Mouse (Mus musculus): Measurements from ENCODE around the gene Mras.

Gene Mras

DNA sequence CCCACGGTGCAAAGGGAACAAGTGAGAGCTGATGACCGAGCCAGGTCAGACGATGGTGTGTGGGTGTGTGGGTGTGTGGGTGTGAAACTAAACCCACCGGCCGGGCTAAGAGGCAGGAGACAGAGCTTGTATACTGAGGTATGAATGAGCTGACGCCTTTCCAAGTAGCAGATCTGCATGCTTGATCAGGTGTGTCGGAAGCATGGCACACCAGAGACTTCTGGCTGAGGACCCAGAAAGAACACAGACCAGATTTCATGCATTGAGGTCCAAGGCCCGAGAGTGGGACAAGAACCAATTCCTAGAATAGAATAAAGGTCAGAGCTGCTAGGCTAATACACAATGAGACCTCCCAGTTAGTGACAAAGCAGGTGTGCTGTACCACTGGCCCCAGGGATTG, 1.9 kb upstream of the Mras start:
- no peak for DNase-seq (ENCODE audit: low spot score)

DNA sequence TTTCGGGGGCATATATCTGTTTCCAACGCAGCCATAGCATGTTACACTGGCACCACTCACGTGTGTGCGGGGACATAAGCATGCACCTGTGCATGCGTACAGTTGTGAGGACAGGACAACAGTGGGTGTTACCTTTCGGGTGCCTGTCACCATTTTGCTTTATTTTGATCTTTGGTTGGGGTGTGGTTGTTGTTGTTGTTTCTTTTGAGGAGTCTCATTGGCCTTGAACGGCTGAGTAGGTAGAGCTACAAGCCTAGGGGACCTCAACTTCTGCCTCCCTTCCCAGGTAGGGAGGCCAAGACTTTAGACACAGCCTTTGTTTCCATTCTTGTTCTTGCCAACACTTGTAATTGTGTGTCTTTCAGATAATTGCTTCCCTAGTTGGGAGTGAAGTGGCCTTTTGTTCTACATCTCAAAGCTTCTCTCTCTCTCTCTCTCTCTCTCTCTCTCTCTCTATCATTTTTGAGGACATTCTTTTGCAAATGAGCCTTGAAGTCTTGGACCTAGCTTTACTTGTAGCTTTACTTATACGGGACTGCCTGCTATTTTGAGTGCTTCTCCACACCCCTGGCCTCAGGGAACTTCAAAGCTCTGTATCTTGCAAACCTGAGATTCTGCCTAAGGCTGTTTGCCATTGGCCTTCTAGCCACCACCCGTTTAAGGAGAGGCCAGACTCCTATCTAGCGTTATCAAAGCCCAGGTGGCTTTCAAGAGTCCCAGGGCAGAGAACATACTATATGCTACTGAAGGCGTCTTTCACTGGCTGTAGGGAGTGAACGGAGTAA, 792 bp upstream of the Mras start:
- DNase-seq (ENCODE audit: low spot score) = no peak

DNA sequence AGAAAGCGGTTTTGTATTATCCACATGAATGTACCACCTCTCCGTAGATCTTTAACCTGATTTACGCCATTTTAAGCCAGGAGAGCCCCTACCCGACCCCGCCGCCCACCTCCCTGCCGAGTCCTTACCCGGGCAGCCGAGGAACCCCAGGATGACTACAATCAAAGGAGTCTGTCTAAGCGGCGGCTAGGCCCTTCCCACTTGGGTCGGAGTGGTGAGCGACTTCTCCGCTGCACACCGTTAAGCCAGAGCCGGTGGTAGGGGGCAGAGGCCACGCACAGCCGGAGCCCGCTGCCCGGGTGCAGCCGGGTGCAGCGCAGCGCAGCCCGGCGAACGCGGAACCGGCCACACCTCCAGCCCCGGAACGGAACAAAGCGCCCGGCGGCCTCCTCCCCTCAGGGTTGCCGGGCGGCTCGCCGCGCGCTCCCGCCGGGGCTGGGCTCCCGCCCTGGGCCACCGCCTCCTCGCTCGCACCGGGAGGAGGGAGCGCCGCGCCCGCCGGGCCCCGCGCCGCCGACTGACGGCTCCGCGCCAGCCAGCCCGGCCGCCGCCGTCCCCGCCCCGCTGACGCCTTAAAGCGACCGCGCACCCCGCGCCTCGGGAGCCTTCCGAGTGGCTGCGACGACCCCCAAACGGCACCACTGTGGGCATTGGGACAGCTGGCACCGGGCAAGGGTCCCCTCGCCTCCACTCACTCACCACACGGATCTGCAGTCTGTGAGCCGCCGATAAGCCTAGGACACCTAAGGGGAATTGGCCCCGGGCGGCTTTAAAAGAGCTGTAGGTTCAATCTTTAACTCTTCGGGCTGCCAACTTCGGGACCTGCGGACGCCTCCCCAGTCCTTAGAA, 775 bp downstream of the Mras start:
- DNase-seq (ENCODE audit: low spot score) = peak; percentile 60

DNA sequence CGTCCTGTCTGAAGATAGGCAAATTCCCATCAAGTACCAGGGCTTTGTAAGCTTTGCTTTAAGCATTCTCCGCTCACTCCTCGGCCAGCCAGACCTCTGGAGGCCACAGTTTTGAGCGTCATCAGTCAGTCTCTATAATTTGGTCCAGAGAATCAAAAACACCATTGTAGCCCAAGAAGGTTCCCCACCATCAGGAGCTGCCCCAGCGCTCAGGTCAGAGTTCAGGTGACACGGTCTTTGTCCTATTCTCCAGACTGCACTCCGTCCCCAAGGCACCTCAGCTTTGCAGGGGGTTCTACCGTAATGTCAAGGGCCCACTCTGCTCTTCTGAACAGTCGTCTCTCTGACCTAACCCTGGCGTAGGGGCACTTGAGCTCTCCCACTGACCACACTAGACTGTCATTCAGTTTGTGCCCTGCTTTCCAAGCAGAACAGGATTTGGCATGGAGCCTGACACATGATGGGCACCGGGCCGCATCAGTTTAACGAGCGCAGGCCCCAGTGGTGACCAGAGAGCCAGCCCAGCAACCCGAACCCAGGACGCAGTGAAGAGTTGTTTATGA, 1.5 kb downstream of the Mras start:
- no peak for DNase-seq (ENCODE audit: low spot score)

DNA sequence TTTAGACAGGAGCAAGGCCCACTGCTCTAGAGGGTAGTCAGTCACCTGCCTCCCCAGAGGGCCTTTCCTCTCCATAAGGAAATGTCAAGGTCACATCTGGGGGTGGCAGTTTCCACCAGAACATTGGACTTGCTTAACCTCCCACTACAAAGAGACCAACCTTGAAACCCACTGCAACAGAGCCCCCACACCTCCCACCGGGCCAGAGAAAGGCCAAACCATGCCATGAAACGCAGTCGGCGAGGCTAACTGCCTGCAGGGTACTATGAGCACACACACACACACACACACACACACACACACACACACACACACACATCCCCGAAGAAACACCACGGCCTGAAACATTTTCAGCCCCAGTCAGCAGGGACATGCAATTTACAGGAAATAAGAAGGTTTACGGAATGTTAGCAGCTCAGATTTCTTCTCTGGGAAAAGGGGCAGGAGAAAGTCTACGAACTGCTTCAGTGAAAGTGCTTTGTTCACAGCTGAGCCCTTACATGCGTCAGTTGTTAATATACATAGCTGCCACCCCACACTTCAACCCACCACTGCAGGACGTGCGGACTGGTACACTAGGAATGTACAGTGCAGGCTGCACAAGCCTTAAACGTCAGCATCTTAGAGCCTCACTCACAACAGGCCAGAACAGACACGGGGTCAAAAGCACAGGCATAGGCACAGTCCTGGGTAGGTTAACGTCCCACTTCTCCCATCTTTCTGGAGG, 2.1 kb downstream of the Mras start:
- DNase-seq (ENCODE audit: low spot score) = no peak

DNA sequence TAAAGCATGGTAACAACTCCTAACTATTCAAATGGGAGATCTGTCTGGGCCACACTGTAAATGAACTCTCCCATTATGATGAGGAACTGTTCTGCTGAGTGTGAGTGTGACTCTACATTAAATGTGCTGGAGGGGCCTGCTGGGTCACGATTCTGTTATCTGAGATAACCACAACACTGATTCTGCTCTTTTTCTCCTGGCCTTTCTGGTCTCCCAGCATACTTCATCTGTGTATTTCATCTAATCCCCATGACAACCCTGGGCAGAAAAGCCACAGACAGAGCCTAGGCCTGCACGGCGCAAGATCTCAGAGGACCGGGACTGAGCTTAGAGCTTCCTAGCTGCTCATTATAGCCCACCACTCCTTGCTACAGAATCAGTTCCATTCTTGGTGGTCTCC, 4.7 kb downstream of the Mras start:
- DNase-seq (ENCODE audit: low spot score) = no peak

DNA sequence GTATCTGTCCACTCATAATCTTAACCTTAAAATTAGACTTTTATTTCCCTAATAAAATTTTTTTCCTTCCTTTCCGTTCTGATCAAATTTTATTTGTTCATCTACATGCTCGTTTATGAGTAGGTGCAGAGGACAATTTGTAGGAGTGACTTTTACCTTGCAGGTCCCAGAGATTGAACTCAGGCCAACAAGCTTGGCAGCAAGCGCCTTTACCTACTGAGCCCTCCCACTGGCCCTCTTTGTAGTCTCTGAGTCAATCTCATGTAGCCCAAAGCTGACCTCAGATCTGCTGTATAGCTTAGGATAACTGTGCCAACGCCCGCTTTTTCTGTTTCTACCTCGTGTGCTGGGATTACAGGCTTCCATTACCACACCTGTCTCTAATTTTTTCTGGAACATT, 5.2 kb downstream of the Mras start:
- DNase-seq (ENCODE audit: low spot score) = no peak

DNA sequence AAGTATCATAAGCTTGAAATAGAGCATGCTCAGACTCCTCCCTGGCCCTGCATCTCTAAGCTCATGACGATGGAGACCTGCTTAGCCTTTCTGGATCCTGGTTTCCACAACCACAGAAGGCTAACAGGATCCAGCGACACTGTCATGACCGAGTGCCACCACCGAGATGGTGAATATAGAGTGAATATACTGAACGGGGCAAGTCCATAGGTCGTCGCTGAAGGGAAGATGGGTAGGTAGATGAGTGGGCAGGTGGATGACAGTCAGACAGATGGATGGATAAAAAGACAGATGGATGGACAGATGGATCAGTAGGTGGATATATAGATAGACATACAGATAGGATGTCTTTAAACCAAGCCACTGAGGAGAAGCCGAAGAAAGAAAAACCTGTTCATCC, 5.8 kb downstream of the Mras start:
- DNase-seq (ENCODE audit: low spot score) = no peak

DNA sequence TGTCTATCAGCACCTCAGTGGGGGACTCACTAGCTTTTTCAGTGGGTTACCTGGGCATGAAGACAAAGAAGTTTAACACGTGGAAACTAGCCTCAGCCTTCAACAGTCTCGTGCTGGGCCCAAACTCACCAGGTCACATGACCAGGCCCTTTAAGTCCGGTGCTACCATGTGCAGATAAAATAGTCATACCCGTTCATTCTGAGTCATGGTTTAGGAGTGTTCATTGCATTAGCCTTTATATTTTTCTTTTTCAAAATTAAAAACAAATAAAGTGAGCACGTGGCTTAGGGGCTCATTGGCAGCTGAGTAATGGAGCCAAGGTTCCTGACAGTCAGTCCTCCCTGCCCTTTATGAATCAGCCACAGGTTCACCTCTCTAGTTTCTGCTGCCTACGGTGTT, 6.4 kb downstream of the Mras start:
- no peak for DNase-seq (ENCODE audit: low spot score)

DNA sequence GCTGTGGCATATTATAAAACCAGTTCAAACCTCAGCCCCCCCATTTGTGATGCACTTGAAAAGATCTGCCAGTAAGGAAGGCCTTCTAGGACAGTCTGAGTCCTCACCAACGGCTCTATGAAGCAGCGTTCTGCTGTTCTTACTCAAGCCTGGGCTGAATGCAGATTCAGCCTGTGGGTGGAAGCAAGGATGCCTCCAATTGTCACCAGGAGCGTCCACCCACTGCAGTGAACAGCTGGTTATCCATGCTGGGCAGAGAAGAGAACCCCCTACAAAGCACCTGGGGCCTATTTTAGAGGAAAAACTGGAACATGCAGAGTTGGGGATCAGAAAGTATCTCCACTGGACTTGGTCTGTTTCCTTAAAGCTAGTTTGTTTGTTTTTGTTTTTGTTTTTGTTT, 7.3 kb downstream of the Mras start:
- DNase-seq (ENCODE audit: low spot score) = no peak

DNA sequence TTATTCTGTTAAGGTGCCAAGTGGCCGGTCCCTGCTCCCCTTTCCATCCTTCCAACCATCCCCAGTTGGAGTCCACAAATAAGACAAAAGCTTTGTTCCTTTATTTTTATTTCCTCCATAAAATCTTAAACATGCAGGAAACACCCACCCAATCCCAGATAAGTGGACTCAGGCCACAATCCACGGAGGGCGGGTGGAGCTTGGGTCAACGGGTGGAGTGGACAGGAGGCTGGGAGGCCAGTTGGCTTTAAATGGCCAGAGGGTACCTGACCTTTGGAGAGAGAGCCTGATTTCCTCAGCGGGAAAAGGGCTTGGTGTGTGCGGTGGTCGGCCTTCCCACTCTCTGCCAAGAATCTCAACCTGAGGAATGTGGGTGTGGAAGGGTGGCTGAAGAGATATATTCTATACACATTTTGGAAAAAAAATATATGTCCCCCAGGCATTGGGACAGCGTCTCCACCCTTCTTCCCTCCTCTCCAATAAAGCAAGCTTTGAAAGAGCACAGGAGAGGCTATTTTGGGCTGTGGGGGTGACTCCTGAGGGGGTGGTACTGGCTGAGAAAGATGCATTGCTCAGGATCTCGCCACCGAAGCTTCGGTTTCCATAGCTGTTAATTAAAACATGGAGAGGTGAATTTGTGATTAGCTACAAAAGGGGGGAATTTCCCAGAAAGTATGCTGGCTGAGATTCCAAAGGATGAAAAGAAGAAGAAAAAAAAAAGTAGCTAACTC, 8.4 kb downstream of the Mras start:
- DNase-seq (ENCODE audit: low spot score) = no peak

DNA sequence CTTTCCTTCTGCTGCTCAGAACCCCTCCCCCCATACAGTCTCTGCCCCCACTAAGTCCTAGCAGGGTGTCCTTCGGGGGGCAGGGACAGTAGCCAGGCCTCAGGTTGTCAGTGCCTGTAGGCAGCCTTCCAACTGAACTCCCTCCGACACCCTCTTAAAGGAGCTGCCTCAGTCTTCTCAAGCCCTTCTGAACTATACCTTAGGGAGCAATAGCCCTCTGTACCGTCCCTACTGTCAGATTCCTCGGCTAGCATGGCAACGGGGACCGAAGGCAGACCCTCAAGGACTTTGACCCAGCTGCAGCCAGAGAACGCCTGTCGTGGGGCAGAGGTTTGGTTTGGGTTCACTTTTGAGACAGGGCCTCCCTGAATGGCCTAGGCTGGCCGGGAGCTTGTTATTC, 11.9 kb downstream of the Mras start:
- DNase-seq (ENCODE audit: low spot score) = no peak

DNA sequence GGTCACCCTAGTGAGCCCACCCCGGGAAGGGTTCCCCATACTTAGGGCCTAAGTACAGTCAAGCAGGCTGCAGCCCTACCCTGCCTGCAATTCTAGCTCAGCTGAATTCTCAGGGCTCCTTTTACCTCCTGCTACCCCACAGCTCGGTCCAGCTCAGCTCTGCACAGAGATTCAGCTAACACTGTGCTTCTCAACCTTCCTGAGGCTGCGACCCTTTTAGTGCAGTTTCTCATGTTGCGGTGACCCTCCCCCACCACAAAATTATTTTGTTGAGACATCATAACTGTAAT, 12.7 kb downstream of the Mras start:
- DNase-seq (ENCODE audit: low spot score) = no peak

DNA sequence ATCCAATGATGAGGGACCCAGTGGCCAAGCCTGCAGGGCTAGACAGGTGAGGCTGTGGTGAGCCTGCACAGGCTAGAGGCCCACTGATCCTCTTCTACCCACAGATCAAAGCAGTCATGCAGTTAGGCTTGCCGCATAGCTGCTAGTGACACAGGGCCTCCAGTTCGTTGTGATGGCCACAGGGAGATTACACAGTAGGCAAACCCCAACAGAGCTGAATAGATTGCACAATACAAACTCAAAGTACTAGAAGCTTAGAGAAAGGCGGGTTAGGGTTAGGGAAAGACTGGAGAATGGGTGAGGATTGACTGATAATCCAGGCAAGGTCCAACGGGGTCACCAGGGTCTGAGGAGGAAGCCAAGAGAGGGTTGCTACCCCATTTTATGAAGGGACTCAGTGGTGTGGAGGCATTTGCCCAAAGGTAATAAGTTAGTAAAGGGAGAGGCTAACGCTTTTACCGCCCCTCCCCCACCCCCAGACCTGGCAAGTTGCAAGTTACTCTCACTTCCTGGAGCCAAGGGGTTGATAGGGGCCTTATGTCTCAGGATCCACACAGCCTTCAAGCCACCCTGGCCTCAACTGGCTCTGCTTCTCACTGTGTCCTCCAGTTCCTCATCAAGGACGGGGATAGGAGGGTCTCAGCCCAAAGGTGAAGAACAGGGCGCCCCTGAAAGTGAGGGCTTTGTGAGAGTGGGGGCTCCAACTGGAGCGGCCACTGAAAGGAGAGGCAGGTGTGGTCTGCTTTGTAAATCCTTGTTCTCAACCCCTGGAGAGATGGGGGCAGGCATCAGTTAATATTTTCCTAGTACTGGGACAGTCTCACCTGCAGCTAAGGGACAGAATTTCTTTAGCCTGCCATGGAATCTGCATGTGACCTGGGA, 13.2 kb downstream of the Mras start:
- no peak for DNase-seq (ENCODE audit: low spot score)

DNA sequence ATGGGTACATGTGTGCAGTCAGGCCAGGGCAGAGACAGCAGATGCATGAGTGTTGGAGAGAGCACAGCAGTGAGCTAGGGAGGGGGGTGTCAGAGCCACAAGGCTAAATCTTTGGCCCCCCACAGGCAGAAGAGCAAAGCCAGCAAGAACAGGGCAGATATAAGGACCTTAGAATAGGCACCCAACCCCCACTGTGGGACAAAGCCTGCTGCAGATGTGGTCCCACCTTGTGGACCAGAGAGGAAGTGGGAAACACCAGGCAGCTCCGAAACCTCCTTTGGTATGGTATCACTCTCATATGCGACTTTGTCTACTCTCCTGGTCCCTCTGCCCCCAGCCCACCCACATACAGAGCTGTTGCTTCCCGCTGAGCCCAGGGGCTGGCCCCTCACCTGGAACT, 15.3 kb downstream of the Mras start:
- no peak for DNase-seq (ENCODE audit: low spot score)

DNA sequence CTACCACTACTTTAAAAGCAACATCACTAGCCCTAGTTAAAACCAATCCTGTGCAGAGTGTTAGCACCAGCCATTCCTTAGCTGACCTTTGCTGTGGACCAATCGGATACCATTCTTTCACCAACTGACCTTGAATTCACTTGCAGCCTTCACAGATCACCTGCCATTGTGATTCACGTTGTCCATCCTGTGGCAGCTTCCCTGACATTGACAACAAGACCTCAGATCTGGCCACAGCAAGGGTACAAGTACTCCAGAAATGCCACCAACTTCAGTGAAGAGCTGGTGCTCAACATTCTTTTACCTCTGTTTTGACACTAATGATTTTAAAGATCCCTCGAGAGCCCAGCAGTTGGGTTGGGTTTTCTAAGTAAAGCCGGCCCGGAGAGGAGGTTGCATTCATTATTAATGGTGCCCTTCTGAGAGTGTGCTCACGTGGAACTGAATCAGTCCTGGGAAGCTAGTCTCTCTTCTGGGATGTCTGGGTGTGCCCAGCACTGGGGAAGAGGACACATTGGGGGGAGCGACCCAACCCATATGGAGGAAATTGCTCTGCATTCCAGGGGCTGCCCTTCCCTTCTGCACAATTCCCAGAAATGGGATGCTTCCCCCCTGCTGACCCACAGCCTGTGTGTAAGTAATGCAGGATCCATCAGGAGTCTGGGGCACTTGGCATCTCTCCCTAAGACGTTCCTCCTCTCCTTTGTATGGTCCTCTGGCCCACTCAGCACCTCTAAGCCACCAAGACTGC, 17.1 kb downstream of the Mras start:
- DNase-seq (ENCODE audit: low spot score) = no peak

DNA sequence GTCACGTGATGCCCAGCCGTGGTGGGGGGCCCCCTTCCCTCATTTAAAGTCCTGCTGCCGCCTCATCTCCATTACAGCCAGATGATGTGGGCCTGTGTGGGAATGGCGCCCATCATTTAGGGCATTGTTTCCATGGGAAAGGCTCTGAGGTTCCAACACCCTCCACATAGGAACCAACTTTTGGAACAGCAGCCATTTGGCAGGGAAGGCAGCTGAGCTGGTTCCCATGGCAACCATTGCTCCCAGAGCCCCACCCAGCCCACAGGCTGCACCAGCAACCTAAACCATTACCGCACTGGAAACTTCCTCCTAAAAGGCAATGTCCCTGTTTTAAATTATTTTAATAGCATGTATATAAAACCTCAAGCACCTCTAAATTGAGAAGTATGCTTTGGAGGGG, 18.8 kb downstream of the Mras start:
- no peak for DNase-seq (ENCODE audit: low spot score)

DNA sequence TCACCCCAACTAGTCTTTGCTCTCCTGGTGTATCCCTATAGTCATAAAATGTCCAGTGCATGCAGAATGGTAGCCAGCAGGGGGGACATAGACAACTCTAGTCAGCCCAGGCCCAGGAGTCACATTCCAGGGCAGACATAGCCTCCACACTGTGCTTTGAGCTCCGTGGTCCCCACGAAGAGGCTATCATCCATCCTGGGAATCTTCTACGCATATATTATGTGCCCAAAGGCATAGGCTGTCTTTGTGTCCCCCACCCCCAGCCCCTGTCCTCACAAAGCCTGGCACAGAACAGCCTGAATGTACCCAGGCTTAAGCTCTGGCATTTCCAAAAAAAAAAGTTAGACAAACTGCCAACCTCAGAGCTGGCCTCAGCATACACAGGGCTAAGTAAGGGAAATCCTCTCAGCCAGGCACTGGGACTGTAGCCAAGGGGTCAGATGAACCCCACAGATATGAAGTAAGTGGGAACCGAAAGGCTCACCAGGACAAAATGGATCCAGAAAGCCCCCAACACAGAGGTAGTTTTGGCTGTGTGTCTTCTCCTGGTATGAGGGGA, 19.8 kb downstream of the Mras start:
- DNase-seq (ENCODE audit: low spot score) = no peak

DNA sequence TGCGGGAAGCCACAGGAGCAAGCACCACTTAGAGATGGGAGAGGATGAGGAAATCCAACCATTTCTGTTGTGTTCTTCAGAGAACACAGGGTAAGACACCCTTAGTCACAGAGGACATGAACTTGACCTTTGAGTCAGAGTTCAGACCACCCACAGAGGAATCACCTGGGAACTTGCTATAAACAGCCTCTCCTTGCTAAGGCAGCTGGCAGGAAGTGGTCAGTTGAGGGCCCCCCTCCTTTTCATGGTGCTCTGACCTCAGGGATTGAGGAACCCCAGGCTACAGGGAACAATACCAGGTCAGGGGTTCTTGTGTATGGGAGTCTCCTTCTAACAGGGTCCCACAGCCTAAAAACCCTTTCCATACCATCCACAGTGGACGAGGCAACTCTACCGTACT, 20.4 kb downstream of the Mras start:
- DNase-seq (ENCODE audit: low spot score) = no peak

DNA sequence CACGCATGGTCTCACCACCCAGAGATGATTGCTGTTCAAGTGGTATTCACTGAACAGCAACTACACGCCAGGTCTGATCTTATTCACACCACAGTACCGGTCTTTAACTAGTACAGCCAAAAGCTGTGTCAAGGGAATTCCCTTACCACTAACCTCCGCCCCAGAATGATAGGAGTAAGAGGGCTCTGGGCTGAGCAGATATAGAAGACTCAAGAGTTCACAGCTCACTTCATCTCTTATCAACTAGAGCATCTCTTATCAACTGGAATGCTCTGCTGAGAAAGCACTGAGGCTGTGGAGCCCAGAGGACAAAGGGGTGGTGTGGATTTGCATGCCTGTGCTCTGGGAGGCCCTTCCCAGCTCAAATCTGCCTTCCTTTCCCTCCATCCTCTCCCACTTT, 25.4 kb downstream of the Mras start:
- DNase-seq (ENCODE audit: low spot score) = no peak
